18 mouse cellular contexts compared by ENCODE assay signal in the genomic region with DNA sequence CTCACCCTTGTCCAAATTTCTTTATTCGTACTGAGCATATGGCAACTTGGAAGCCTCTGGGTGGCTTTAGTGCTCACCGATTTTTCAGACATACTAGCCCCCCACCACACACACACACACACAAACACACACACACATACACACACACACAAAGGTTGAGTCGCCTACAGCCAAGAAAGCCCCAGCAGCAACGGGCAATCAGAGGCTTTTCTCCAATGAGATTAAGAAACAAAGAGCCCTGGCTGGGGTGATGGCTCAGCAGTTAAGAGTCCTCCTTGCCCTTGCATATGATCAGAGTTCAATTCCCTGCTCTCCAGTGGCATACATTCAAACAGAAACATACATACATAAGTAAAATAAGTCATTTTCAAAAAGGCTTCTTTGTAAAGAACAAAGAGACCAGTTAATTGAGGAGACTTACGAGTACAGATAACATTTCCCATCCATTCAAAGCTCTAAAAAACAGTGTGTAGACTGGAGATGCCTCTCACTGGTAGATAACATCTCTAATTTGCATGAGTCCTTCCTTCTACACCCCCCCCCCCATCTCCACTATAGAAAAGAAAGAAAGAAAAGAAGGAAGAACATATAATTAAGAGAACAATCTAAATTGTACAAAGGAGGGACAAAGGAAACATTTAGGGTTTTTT. TPM values are rescaled to one million over a fixed set of nuclear protein-coding genes. Genes with fewer than 3 reads are reported as not detected.
DNase-seq lines count a peak whose midpoint lies in the region.
"Had no signal": no experiment of that assay in that cellular context is flagged by ENCODE, and none has a peak within 500 bp of the region (broad histone marks: within the 10 kb centered on the region; RNA-seq: fewer than 3 reads in every experiment).

No protein-coding gene starts in this region.

- H3K9me3 ChIP-seq in heart, embryonic 10.5 days = no peaks in the 10 kb centered on the region
- H3K9me3 ChIP-seq: embryonic facial prominence, embryonic 12.5 days; forebrain, embryonic 15.5 days; heart, embryonic 12.5 days; hindbrain, embryonic 15.5 days had no signal

- H3K4me3 ChIP-seq in heart, embryonic 10.5 days = no peak overlapping the region
- H3K4me3 ChIP-seq: embryonic facial prominence, embryonic 12.5 days; forebrain, embryonic 15.5 days; heart, embryonic 12.5 days; hindbrain, embryonic 15.5 days had no signal

- H3K36me3 ChIP-seq in heart, embryonic 10.5 days = no peaks in the 10 kb centered on the region
- H3K36me3 ChIP-seq: embryonic facial prominence, embryonic 12.5 days; forebrain, embryonic 15.5 days; heart, embryonic 12.5 days; hindbrain, embryonic 15.5 days had no signal

- intact Hi-C loops in heart, postnatal 10 days (cut with DNase I) = no loop called here

- WGBS in heart, embryonic 10.5 days = 56% methylated on average over 5 of the region's 5 CpGs

- H3K27me3 ChIP-seq in heart, embryonic 10.5 days (ENCODE audit: insufficient read depth, poor library complexity, severe bottlenecking) = peaks cover 49% of the 10 kb centered on the region

- H3K27ac ChIP-seq in heart, embryonic 10.5 days = no peak overlapping the region
- H3K27ac ChIP-seq: embryonic facial prominence, embryonic 12.5 days; forebrain, embryonic 15.5 days; hindbrain, embryonic 15.5 days had no signal

- peak; percentile 36 for DNase-seq in heart, embryonic 10.5 days (ENCODE audit: low spot score)
- DNase-seq in heart, postnatal 10 days = no peak
- peak; percentile 39 for DNase-seq in CD4-positive helper T cell, adult 2 months (ENCODE audit: low read depth, low spot score)
- peak; percentile 38 for DNase-seq in ES-CJ7 (ENCODE audit: low read depth, low spot score)
- peak; percentile 8 for DNase-seq in retina, embryonic 14.5 days (ENCODE audit: low spot score)
- no peak for DNase-seq in ovary, postnatal 36 days (ENCODE audit: low spot score)
- DNase-seq in kidney, postnatal 4 days = no peak
- DNase-seq: adrenal gland, postnatal 36 days; cerebellum, adult 11 months; cerebellum, adult 8-10 months; cerebellum, postnatal 25 days; gastrocnemius, postnatal 36 days; heart, adult 18-20 months; heart, postnatal 36 days had no signal

- 0 out of 2 replicates have a peak, but pooled peaks cover 15% of the 10 kb centered on the region for H3K4me1 ChIP-seq in heart, embryonic 10.5 days

RNA-seq across cellular contexts. Expression of a gene that starts 3.3 kb away (rescaled TPM):
- 8.0 and 9.7 TPM in 2 replicates for polyA plus RNA-seq in heart, embryonic 10.5 days (2016; fragmentation: Nextera tagmentation; extraction: Ambion mirVana)
- total RNA-seq in heart, postnatal 10 days (2021) = 10 to 100 TPM; 20.7 to 21.5 TPM

RNA-seq across cellular contexts. Expression of a gene that starts 23.5 kb away (rescaled TPM):
- polyA plus RNA-seq in heart, embryonic 10.5 days (2016; fragmentation: Nextera tagmentation; extraction: Ambion mirVana) = 4.2 and 6.8 TPM in 2 replicates
- total RNA-seq in heart, postnatal 10 days (2021) = 1 to 10 TPM; 3.1 to 3.3 TPM

RNA-seq across cellular contexts. Expression of a gene that starts 58.7 kb away (rescaled TPM):
- 11.9 and 13.4 TPM in 2 replicates for polyA plus RNA-seq in heart, embryonic 10.5 days (2016; fragmentation: Nextera tagmentation; extraction: Ambion mirVana)
- total RNA-seq in heart, postnatal 10 days (2021) = 1 to 10 TPM; 5.7 to 7.6 TPM

Comparison
In these comparisons a context has a peak if more than half of its experiments do, and no peak if none do; other contexts are left out.
1. DNase-seq: peak in heart, embryonic 10.5 days (single experiment), CD4-positive helper T cell, adult 2 months (single experiment), ES-CJ7 (single experiment) and retina, embryonic 14.5 days (single experiment); none in heart, postnatal 10 days (0 of 2), ovary, postnatal 36 days (single experiment) and kidney, postnatal 4 days (0 of 2).